Comparison of ENCODE assay signal across 9 mouse cellular contexts in genomic region chr8:11421105-11421504, GRCm38 (mm10). TPM values are rescaled to one million over a fixed set of nuclear protein-coding genes. Genes with fewer than 3 reads are reported as not detected.
DNase-seq lines count a peak whose midpoint lies in the region; ATAC-seq and TF ChIP-seq lines count a peak whose summit lies in the region.
"Had no signal": no experiment of that assay in that cellular context is flagged by ENCODE, and none has a peak within 500 bp of the region (broad histone marks: within the 10 kb centered on the region; RNA-seq: fewer than 3 reads in every experiment).

No protein-coding gene starts in this region.

- no peak for ATAC-seq in hindbrain, postnatal 0 days
- no peak for ATAC-seq in hindbrain, embryonic 13.5 days (ENCODE audit: low FRiP score)
- no peak for ATAC-seq in activated CD4-positive, CD25-positive, alpha-beta regulatory T cell, adult 4 months

- H3K4me2 ChIP-seq in hindbrain, postnatal 0 days (ENCODE audit: low read depth, low read length), result no peak overlapping the region
- no peak overlapping the region for H3K4me2 ChIP-seq in hindbrain, embryonic 13.5 days
- H3K4me2 ChIP-seq: limb, embryonic 15.5 days had no signal

- H3K27me3 ChIP-seq in hindbrain, postnatal 0 days (ENCODE audit: insufficient read depth, low read length), result no peaks in the 10 kb centered on the region
- H3K27me3 ChIP-seq in hindbrain, embryonic 13.5 days, result no peaks in the 10 kb centered on the region
- H3K27me3 ChIP-seq: limb, embryonic 15.5 days had no signal

- H3K27ac ChIP-seq in hindbrain, postnatal 0 days, result no peak overlapping the region
- H3K27ac ChIP-seq in hindbrain, embryonic 13.5 days, result no peak overlapping the region
- H3K27ac ChIP-seq in ES-E14 (ENCODE audit: insufficient read depth, low read depth, low read length, poor library complexity, severe bottlenecking), result no peak overlapping the region
- H3K27ac ChIP-seq: limb, embryonic 15.5 days had no signal

- H3K36me3 ChIP-seq in hindbrain, postnatal 0 days (ENCODE audit: insufficient read depth, low read length), result no peaks in the 10 kb centered on the region
- no peaks in the 10 kb centered on the region for H3K36me3 ChIP-seq in hindbrain, embryonic 13.5 days
- no peaks in the 10 kb centered on the region for H3K36me3 ChIP-seq in ES-E14 (ENCODE audit: control insufficient read depth, insufficient read depth, low read length, poor library complexity, severe bottlenecking)

- H3K9ac ChIP-seq in hindbrain, postnatal 0 days (replicated peaks; ENCODE audit: low read length), result no peak overlapping the region
- H3K9ac ChIP-seq in hindbrain, embryonic 13.5 days, result no peak overlapping the region
- H3K9ac ChIP-seq in ES-E14 (ENCODE audit: insufficient read depth, low read depth, low read length, poor library complexity, severe bottlenecking), result no peak overlapping the region
- H3K9ac ChIP-seq: limb, embryonic 15.5 days had no signal

- no peaks in the 10 kb centered on the region; the same call in 1 of the 2 replicates for H3K4me1 ChIP-seq in hindbrain, postnatal 0 days (ENCODE audit: insufficient read depth, low read length)
- H3K4me1 ChIP-seq in hindbrain, embryonic 13.5 days (replicated peaks), result 0 out of 2 replicates have a peak, but pooled peaks cover 2% of the 10 kb centered on the region
- no peaks in the 10 kb centered on the region for H3K4me1 ChIP-seq in ES-E14 (ENCODE audit: control insufficient read depth in 2 of 2, insufficient read depth in 2 of 2, low read length in 2 of 2, poor library complexity in 1 of 2)

- TF ChIP-seq CTCF in hindbrain, postnatal 0 days (IDR thresholded peaks at IDR 0.05; ENCODE audit: low read depth), result peak; percentile 69

- 51% methylated on average over 14 of the region's 14 CpGs for WGBS in hindbrain, postnatal 0 days
- WGBS in hindbrain, embryonic 13.5 days, result 55% methylated on average over 14 of the region's 14 CpGs

- no peaks in the 10 kb centered on the region for H3K9me3 ChIP-seq in hindbrain, postnatal 0 days (ENCODE audit: low read length)
- H3K9me3 ChIP-seq in hindbrain, embryonic 13.5 days, result no peaks in the 10 kb centered on the region
- H3K9me3 ChIP-seq in ES-E14 (ENCODE audit: control insufficient read depth, insufficient read depth, low read depth, low read length), result no peaks in the 10 kb centered on the region
- H3K9me3 ChIP-seq: limb, embryonic 15.5 days had no signal

- peak; percentile 43 for DNase-seq in hindbrain, postnatal 0 days (ENCODE audit: low spot score)
- DNase-seq in 416B (ENCODE audit: low read depth) (peak; percentile 38), ES-E14 (ENCODE audit: low read depth, low spot score) (peak; percentile 66)
- DNase-seq in cerebellum, adult 8-10 months, result peak; percentile 20
- DNase-seq in layer of hippocampus, postnatal 10 days (ENCODE audit: low spot score in 2 of 2), result peak; percentile 58 to 70
- DNase-seq in right cerebral cortex, adult 2 months (ENCODE audit: low spot score in 2 of 2), result peak; percentile 53 to 55

- no peak overlapping the region for H3K4me3 ChIP-seq in hindbrain, postnatal 0 days (ENCODE audit: low read length)
- no peak overlapping the region for H3K4me3 ChIP-seq in hindbrain, embryonic 13.5 days
- no peak overlapping the region for H3K4me3 ChIP-seq in ES-E14 (ENCODE audit: insufficient read depth in 1 of 2, low read depth in 1 of 2, low read length in 2 of 2, poor library complexity in 1 of 2, severe bottlenecking in 1 of 2)
- H3K4me3 ChIP-seq: limb, embryonic 15.5 days had no signal

- in situ Hi-C loops in ES-E14 (cut with MboI; ENCODE audit: low sequenced_read_pairs in 2 of 2, unreplicated experiment in 2 of 2), result no loop called here

TF ChIP-seq in ES-E14, 5 proteins besides CTCF, POLR2A, EP300 and RAD21:
- TF ChIP-seq HCFC1 (IDR thresholded peaks at IDR 0.05; ENCODE audit: borderline replicate concordance, insufficient read depth, low read length) (no peak), ZC3H11A (IDR thresholded peaks at IDR 0.05; ENCODE audit: borderline replicate concordance, low read depth, low read length) (no peak), ZNF384 (IDR thresholded peaks at IDR 0.05; ENCODE audit: low read depth, low read length) (no peak), MAFK (IDR thresholded peaks at IDR 0.05; ENCODE audit: insufficient read depth, low read depth, low read length) (no peak), CHD2 (IDR thresholded peaks at IDR 0.05; ENCODE audit: low read depth, low read length) (no peak)

RNA-seq across cellular contexts. Expression of gene Rab20, which starts 57.4 kb away (rescaled TPM):
- total RNA-seq in hindbrain, postnatal 0 days (2014; rRNA removed), result 0.58 and 4.7 TPM in 2 replicates
- polyA plus RNA-seq in hindbrain, postnatal 0 days (2015; fragmentation: Nextera tagmentation; extraction: Ambion mirVana), result 2.2 and 3.1 TPM in 2 replicates
- polyA plus RNA-seq in hindbrain, embryonic 13.5 days (2015; fragmentation: Nextera tagmentation; extraction: Ambion mirVana), result 1.1 and 1.8 TPM in 2 replicates
- total RNA-seq in ES-E14 (2012; rRNA removed), result 0.74 and 2.2 TPM in 2 replicates
- total RNA-seq in layer of hippocampus, postnatal 10 days (2021), result under 1 TPM; 0.71 to 0.94 TPM
- polyA plus RNA-seq in activated CD4-positive, CD25-positive, alpha-beta regulatory T cell, adult 4 months (2017; shearing (Covaris generic)), result 1 to 10 TPM; 7.8 to 8.7 TPM
